Mouse (Mus musculus) small intestine, adult 2 months (tissue): ENCODE measurements around the gene Pigm. TPM values are rescaled to one million over a fixed set of nuclear protein-coding genes. Genes with fewer than 3 reads are reported as not detected.

Experiments
- H3K27ac ChIP-seq: fragments of 200-500 bp; 2 replicates; pipeline ENCODE4 v1.5.1; 2012; ENCODE audit warnings: low read depth, low read length, control low read depth, inconsistent platforms; ENCODE audit not compliant: insufficient read depth
- H3K27me3 ChIP-seq: fragments of 200-500 bp; 2 replicates; pipeline ENCODE4 v1.6.1; 2012; ENCODE audit warnings: mild to moderate bottlenecking, moderate library complexity, low read length, inconsistent platforms; ENCODE audit not compliant: control insufficient read depth, insufficient read depth
- H3K36me3 ChIP-seq: fragments of 200-500 bp; 2 replicates; pipeline ENCODE4 v1.6.1; 2012; ENCODE audit warnings: mild to moderate bottlenecking, low read length, control low read depth, inconsistent platforms; ENCODE audit not compliant: control insufficient read depth, insufficient read depth
- H3K4me1 ChIP-seq: fragments of 200-500 bp; 2 replicates; pipeline ENCODE4 v1.6.1; 2012; ENCODE audit warnings: low read length, inconsistent platforms, mixed read lengths; ENCODE audit not compliant: control insufficient read depth, insufficient read depth, insufficient read length
- H3K4me3 ChIP-seq: fragments of 200-500 bp; 2 replicates; pipeline ENCODE4 v1.5.1; 2012; ENCODE audit warnings: low read depth, mild to moderate bottlenecking, control low read depth, inconsistent platforms, low read length, moderate library complexity
- CTCF ChIP-seq: fragments of 200-500 bp; IDR thresholded peaks from 2 replicates; pipeline ENCODE4 v1.5.1; 2012; ENCODE audit warnings: low read depth, mild to moderate bottlenecking, control low read depth, inconsistent platforms, low read length, moderate library complexity, mixed read lengths; ENCODE audit not compliant: insufficient replicate concordance, insufficient read length; ENCODE audit errors: extremely low read depth
- POLR2A ChIP-seq: fragments of 200-500 bp; IDR thresholded peaks from 2 replicates; pipeline ENCODE4 v1.6.1; 2012; ENCODE audit warnings: low read depth, mild to moderate bottlenecking, control low read depth, inconsistent platforms, low read length, moderate library complexity
- WGBS: fragments of 180-500 bp; shearing (Covaris S2); methylation state at CpG from one replicate; pipeline ENCODE4 v1.1.7; 2018; 5-methylcytosine and 5-hydroxymethylcytosine counted together
- polyA plus RNA-seq: library from polyadenylated mRNA; depleted of rRNA; stranded (reverse); fragments of >200 nt; gene quantifications from 2 replicates; pipeline ENCODE4 v1.2.3, GENCODE M21; 2012; rRNA removed

Pigm gene
- polyA plus RNA-seq, 1 experiment: 4.8 TPM

DNA sequence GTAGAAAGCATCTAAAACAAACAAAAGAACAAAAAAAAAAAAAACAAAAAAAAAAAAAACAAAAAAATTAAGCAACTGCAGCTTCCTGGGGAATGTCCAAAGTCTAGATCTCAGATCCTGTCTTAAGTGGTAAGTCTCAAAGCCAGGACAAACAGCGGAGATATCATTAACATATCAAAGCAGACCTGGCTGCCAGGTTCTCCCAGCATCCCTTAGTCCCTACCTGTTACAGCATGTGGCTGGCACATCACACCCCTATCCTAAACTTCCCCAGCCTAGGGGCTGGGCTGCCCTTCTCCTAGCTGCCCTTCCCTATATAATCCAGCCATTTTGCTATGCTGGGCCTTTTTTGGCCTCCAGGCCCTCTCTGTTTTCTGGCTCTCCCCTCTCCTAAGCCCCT is 50.1 kb downstream of the Pigm start:
- no peaks in the 10 kb centered on the region for H3K36me3 ChIP-seq
- H3K27ac ChIP-seq: no peak overlapping the region
- H3K4me3 ChIP-seq: no peak overlapping the region
- TF ChIP-seq POLR2A (no peak), CTCF (no peak)
- no peaks in the 10 kb centered on the region for H3K27me3 ChIP-seq
- WGBS: 22% methylated on average over 1 of the region's 1 CpGs
- peaks cover 14% of the 10 kb centered on the region for H3K4me1 ChIP-seq

DNA sequence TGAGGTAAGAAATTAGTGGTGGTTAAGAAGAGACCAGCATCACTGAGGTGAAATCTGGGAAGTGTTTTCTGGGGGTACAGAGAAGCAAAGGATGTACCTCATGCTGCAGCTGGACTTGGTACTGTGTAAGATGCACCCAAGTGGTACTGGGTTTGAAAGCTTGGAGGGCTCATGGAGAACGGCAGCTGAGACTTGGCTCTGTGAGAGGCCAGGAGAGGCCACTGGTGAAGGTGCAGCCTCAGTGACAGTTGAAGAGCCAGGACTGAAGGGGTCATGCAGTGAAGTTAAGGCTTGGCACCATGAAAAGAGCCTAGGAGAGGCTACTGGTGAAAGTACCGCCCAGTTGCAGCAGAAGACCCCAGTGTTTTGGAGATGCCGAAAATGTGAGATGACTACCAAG is 51.5 kb downstream of the Pigm start:
- no peak for TF ChIP-seq CTCF
- TF ChIP-seq POLR2A: no peak
- Histone ChIP-seq H3K4me1 (peaks cover 20% of the 10 kb centered on the region), H3K36me3 (no peaks in the 10 kb centered on the region), H3K27me3 (no peaks in the 10 kb centered on the region), H3K27ac (no peak overlapping the region), H3K4me3 (no peak overlapping the region)
- 91% methylated on average over 3 of the region's 3 CpGs for WGBS

DNA sequence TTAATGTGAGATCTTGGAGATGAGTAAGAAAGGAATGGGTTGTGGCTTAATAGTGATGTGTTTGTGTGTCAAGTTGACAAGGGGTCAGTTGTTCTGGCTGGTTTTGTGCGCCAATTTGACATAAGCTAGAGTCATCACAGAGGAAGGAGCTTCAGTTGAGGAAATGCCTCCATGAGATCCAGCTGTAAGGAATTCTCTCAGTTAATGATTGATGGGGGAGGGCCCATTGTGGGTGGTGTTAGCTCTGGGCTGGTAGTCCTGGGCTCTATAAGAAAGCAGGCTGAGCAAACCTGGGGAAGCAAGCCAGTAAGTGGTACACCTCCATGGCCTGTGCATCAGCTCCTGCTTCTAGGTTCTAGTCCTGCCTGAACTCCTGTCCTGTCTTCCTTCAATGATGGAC is 52.3 kb downstream of the Pigm start:
- Histone ChIP-seq H3K4me1 (peaks cover 26% of the 10 kb centered on the region), H3K4me3 (no peak overlapping the region), H3K27me3 (no peaks in the 10 kb centered on the region), H3K36me3 (no peaks in the 10 kb centered on the region), H3K27ac (no peak overlapping the region)
- no peak for TF ChIP-seq POLR2A
- no peak for TF ChIP-seq CTCF
- WGBS: 20% methylated on average over 1 of the region's 1 CpGs

DNA sequence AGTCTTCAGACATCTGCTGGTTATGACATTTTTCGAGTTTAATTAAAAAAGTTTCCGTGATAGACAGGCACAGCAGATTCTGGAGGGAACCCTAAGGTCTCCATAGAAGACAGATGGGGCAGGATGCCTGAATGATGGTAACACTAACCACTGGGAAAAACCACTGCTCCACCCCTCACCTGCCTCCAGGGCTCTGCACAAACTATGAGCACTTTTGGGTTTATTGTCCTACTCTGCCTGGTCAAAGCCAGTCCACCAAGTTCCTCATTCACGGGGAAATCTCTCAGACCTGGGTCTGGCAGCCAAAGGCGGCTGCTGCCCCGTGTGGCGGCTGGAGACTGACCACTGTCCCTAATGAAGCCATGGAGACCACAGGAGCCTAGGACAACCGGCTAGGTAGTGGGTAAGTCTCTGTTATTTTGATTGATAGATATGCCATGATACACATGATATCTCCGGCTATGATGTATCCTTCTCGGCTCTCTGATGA is 54.4 kb downstream of the Pigm start:
- H3K36me3 ChIP-seq: no peaks in the 10 kb centered on the region
- no peak overlapping the region for H3K27ac ChIP-seq
- H3K4me3 ChIP-seq: no peak overlapping the region
- no peaks in the 10 kb centered on the region for H3K27me3 ChIP-seq
- H3K4me1 ChIP-seq: peaks cover 26% of the 10 kb centered on the region
- WGBS: 44% methylated on average over 9 of the region's 9 CpGs
- TF ChIP-seq CTCF (no peak), POLR2A (no peak)

DNA sequence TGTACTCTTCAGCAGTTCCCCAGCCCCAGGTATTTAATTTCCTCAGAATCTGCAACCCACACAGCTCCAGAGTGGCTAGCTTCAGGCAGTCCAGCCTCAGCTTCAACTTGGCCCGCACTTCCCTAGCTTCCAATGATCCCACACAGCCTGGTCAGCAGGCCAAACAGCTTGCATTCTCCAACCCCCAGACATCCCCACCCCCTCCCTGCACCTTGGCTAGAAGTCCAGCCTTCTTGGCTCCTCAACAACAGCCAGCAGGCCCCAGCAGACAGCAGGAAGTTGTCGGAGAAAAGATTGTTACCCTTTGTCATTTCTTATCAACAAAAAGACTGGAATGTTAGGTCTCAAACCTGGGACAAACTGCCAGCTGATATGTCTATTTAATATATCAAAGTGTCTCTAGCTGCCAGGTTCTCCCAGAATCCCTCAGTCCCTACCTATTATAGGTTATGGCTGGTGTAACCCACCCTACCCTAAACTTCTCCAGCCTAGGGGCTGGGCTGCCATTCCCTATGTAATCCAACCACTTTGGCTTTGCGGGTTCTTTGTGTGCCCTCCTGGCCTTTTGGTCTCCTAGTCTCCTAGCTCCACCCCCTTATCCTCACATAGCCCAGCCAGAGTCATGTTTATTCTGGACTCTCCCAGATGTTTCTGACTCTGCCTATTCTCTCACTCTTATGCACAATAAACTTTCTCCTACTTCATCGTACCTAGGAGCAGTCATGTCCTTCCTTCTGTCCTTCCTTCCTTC is 55.7 kb downstream of the Pigm start:
- H3K27ac ChIP-seq: peak overlapping the region; percentile 96
- 12% methylated on average over 4 of the region's 4 CpGs for WGBS

DNA sequence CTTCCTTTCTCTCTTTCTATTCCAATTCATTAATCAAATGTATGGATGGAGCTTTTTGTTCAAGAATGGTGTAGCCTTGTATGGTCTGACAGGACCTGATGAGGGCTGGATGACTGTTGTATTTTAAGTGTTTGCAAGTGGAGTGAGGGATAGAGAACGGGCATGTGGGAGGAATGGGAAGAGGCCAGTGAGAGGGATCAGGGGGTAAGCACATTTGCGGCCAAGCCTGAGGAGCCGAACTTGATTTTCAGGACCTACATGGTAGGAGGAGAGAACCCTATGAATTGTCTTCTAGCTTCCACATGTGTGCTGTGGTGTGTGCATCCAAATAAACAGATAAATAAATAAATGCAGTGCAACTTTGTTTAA is 56.2 kb downstream of the Pigm start:
- 35% methylated on average over 3 of the region's 3 CpGs for WGBS
- Histone ChIP-seq H3K4me1 (peaks cover 24% of the 10 kb centered on the region), H3K27me3 (no peaks in the 10 kb centered on the region), H3K27ac (peak overlapping the region; percentile 96), H3K36me3 (no peaks in the 10 kb centered on the region), H3K4me3 (no peak overlapping the region)
- TF ChIP-seq POLR2A (no peak), CTCF (no peak)

More for the DNA sequence above, 55.7 kb downstream of the Pigm start:
- no peaks in the 10 kb centered on the region for H3K27me3 ChIP-seq
- no peak overlapping the region for H3K4me3 ChIP-seq
- no peak for TF ChIP-seq CTCF
- TF ChIP-seq POLR2A: no peak
- no peaks in the 10 kb centered on the region for H3K36me3 ChIP-seq
- peaks cover 23% of the 10 kb centered on the region for H3K4me1 ChIP-seq

DNA sequence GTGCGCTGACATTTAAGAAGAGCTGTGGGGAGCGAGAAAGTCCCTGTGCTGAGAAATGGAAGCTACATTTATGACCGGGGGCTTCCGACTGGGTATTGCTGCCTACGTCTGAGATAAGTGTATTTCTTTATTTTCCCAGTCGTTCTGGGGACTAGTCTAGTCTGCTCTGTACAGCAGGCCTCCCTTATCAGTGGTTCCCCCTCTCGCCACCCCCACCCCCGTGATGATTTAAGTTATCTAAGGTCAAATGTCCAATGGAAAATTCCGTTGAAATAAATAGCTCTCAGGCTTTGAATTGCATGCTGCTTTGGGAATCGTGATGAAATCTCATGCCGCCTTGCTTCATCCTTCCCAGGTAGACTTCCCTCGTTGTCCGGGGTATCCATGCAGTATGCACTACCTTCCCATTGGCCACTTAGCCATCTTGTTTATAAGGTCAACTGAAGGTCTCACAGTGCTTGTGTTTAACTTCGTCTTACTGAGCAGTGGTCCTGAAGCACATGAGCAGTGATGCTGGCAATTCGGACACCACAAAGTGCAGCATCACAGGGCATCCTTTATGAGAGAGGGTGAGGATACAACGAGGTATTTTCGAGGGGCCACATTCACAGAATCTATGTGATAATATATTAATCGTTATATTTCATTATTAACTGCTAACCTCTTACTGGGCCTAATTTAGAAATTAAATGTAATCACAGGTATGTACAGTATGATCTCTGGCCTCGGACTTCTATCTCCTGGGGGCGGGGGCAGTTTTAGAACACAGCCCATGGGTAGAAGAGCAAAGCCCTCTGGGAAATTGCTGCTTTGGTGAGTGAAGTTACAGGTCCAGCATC is 56.9 kb downstream of the Pigm start:
- Histone ChIP-seq H3K36me3 (no peaks in the 10 kb centered on the region), H3K4me1 (peaks cover 24% of the 10 kb centered on the region), H3K27ac (peak overlapping the region; percentile 96), H3K27me3 (no peaks in the 10 kb centered on the region), H3K4me3 (no peak overlapping the region)
- 35% methylated on average over 20 of the region's 20 CpGs for WGBS
- TF ChIP-seq CTCF (no peak), POLR2A (no peak)

Other genes with a start within 250 kb of the Pigm start
- 40.5 and 55.1 TPM in 2 replicates for gene Pex19, start 249.8 kb upstream of the Pigm start, polyA plus RNA-seq
- gene Dcaf8, start 228.5 kb upstream of the Pigm start, polyA plus RNA-seq: 14.6 and 26.7 TPM in 2 replicates
- gene Pea15a, start 169.7 kb upstream of the Pigm start, polyA plus RNA-seq: 11.3 and 12.0 TPM in 2 replicates
- 0.18 and 0.32 TPM in 2 replicates for gene Casq1, start 156.7 kb upstream of the Pigm start, polyA plus RNA-seq
- not detected in 2 replicates for gene Atp1a4, start 118.1 kb upstream of the Pigm start, polyA plus RNA-seq
- 52.7 and 90.8 TPM in 2 replicates for gene Igsf8, start 114.9 kb upstream of the Pigm start, polyA plus RNA-seq
- gene Atp1a2, start 78.5 kb upstream of the Pigm start, polyA plus RNA-seq: 2.7 and 3.5 TPM in 2 replicates
- 0.25 TPM in 1 of 2 replicates, not detected in the other for gene Kcnj9, start 47.2 kb upstream of the Pigm start, polyA plus RNA-seq
- 0.44 and 0.65 TPM in 2 replicates for gene Kcnj10, start 35.3 kb upstream of the Pigm start, polyA plus RNA-seq
- 2.1 TPM in 2 replicates for gene Slamf9, start 98.8 kb downstream of the Pigm start, polyA plus RNA-seq
- gene Igsf9, start 105.2 kb downstream of the Pigm start, polyA plus RNA-seq: 145 and 516 TPM in 2 replicates
- 149 and 284 TPM in 2 replicates for gene Tagln2, start 123.5 kb downstream of the Pigm start, polyA plus RNA-seq
- 0.29 and 1.3 TPM in 2 replicates for gene Cfap45, start 144.3 kb downstream of the Pigm start, polyA plus RNA-seq
- gene Vsig8, start 179.4 kb downstream of the Pigm start, polyA plus RNA-seq: 0.35 and 1.0 TPM in 2 replicates
- 3.1 and 4.4 TPM in 2 replicates for gene Slamf8, start 214.0 kb downstream of the Pigm start, polyA plus RNA-seq
- gene Fcrl6, start 226.0 kb downstream of the Pigm start, polyA plus RNA-seq: not detected in 2 replicates